Mouse (Mus musculus) urinary bladder, postnatal 25 days (tissue): ENCODE measurements around the gene Klf16.
"Not testable (repeated sequence)": the region's sequence is repeated elsewhere in the genome, so short reads cannot be mapped to it uniquely, and the experiment has no call there.

Source experiments
- DNase-seq: peaks from one replicate; pipeline ENCODE4 v3.0.0; 2022; ENCODE audit warnings: low spot score

Klf16 gene

DNA sequence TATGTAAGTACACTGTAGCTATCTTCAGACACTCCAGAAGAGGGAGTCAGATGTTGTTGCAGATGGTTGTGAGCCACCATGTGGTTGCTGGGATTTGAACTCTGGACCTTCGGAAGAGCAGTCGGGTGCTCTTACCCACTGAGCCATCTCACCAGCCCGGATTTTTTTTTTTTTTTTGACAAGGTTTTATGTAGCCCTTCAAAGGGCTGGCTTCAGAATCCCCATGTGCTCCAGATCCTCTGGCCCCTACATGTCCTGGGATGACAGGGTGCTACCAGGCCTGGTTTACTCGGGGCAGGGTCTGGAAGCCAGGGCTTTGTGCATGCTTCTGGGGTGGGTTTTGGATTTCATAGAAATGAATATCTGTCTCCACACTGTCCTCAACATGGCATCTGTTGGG lies 28.6 kb upstream of the Klf16 start, which contains the start of gene Gm49322:
Gene Gm49322, plus strand, starts transcription at position 301 of the 400 bp plus-strand sequence.
- not testable (repeated sequence) for DNase-seq

- DNase-seq = no peak
These were observed 27.9 kb upstream of the Klf16 start for GRCm38 (mm10) chr10:80604988-80605387.

DNA sequence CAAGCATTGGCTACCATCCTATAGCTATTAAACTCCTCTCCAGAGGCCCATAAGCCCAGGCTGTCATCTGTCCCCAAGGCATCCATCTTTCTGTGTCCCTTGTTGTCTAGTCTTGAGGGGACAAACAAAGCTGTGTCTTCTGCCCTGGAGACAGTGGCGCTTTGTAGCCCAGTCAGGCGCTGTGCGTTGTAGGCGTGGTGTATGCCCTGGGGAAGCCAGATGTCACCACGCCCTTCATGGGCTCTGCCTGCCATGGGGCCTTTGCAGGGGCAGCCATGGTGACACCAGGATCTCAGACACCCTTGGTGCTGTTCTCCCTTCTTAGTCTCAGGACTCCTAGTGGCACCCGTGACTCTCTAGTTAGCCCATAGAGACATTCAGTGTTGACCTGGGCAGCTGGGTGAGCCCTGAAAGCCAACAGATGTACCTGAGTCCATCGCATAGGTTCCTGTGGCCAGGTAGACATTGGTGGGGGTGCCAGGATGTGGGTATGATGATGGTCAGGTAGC lies 26.9 kb upstream of the Klf16 start:
- no peak for DNase-seq

GRCm38 (mm10) chr10:80603364-80603763 lies 26.2 kb upstream of the Klf16 start:
- DNase-seq = no peak

GRCm38 (mm10) chr10:80602698-80603325 lies 25.7 kb upstream of the Klf16 start, which contains the start of the genes Scamp4 and Adat3:
Scamp4 (plus strand) TSS chr10:80602872.
Adat3 (plus strand) TSS chr10:80602880.
- peak; percentile 91 for DNase-seq

DNA sequence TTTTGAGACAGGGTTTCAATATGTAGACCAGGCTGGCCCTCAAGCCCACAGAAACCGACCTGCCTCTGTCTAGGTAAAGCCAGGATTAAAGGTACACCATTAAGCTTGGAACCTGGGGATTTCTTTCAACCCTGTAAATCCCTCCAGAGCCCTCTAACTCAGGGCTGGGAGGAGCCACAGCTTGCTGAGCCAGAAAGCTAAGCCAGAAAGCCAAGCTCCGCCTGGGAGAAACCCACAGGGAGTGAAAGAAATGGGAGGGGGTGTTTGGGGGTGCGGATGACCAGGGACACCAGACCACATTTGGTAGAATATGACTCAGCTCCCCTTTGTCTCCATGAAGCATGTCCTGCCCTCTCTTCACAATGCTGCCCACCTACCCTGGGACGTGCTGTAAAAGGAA lies 19.2 kb upstream of the Klf16 start:
- DNase-seq = no peak

GRCm38 (mm10) chr10:80589879-80590854 lies 13.0 kb upstream of the Klf16 start, which contains the start of gene Abhd17a:
Abhd17a (minus strand) TSS chr10:80590341.
- DNase-seq = peak; percentile 89

DNA sequence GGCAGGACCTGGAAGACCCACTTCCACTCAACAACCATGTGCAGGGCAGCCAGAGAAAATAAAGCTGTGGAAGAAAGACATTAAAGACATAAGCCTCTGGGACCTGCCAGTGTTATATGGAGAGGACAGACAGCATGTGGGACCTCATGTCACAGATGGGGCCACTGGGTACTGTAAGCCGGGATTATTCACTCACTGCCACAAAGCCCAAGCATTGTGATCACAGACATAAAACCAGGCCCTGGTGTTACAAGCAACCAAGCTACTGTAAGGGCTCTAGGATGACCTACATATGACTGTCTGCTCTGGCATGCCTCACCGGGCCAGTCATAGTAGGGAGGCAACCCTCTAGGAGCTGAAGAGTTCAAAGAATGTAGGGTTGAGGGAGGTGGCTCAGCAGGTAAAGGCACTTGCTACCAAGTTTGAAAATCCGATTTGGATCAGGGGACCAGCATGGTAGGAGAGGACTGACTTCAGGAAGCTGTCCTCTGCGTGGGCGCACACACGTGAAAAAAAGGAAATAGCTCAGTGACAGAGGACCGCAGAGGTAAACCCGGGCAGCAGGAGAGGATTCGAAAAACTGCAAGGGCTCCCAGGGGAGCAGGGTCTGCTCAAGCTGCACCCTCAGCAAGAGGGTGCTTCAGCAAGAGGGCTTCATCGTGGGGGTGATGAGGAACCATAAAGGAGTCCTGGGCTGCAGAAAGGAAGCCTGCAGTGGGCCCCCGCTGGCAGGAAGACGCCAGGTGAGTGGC lies 12.2 kb upstream of the Klf16 start:
- no peak for DNase-seq

- DNase-seq = no peak
These were observed 10.2 kb upstream of the Klf16 start for GRCm38 (mm10) chr10:80587305-80587657.

GRCm38 (mm10) chr10:80586407-80587304 lies 9.5 kb upstream of the Klf16 start:
- DNase-seq = no peak

DNA sequence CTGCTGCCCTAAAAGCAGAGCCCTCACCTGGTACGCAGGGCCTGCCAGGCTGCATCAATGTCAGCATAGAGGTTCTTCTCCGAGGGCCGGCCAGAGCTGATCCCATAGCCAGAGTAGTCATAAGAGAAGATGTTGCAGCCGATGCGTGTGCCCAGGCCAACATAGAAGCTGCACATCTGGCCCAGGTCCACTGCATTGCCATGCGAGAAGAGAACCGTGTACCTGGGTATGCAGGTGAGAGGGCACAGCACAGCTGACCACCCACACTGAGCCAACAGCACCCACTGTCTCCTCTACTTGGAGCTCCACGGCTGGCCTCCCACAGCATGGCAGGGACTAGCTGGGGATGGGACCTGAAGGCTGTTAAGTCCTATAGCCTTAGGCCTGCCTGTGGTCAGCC lies 8.5 kb upstream of the Klf16 start:
- no peak for DNase-seq

DNA sequence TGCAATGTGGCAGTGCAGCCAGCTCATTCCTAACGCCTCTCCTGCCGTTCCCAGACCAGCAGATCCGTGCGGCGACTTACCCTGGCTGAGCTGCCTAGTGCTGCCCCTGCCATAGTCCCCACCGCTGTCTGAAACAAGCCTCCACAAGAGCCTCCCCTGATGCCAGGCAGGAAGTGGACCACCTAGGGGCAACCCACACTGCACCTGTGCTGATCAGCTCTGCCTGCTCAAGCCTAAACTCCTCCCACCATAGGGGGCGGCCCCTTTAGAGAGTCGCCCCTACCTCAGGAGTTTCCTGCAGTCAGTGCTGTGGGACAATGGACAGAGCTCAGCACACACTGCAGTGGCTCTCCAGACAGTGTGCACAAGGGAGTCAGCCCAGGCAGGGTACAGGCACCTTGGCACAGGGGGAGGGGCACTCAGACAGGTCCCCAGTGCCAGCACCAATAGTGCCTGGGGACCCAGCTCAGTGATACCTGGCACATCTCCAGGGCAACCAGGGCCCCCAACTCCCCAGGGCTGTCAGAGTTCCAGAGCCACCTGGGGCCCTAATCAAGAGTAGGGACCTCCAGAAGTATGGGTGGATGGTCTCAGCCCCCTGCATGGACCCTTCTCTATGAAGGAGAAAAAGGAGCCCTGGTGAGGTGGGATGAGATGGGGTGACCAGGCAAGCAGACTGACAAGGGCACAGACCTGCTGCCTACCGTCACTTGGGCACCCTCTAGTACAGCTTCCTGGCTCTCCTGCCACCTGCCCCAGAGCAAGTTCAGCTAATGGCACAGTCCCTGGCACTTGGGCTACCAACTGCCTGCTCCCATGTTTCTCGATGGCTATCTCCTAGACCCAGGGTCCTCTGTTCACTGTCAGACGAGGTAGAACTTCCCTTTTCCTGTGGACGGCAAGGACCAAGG lies 7.8 kb upstream of the Klf16 start:
- DNase-seq = no peak

DNA sequence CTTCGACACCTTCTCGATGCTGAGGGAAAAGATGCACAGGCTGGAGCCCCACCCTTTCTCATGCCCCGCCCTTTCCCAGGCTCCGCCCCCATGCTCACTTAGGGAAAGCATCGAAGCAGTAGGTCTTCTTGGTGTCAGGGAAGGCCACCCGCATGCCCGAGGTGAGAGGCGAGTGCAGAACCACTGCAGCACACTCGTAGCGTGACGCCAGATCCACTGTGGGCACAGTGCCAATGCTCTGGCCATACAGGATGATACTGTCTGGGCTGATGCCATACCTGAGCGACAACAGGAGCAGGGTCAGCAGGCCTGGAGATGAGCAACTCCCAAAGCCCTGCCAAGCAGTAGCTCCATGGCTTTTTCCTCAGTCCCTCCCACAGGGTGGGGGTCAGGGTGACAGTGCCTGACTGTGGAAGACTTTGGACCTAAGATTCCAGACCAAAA lies 6.9 kb upstream of the Klf16 start:
- DNase-seq = no peak

- DNase-seq = no peak
These were observed 5.9 kb upstream of the Klf16 start for GRCm38 (mm10) chr10:80583047-80583446.

- peak; percentile 51 for DNase-seq
These were observed 1.8 kb upstream of the Klf16 start for GRCm38 (mm10) chr10:80578911-80579310.

DNA sequence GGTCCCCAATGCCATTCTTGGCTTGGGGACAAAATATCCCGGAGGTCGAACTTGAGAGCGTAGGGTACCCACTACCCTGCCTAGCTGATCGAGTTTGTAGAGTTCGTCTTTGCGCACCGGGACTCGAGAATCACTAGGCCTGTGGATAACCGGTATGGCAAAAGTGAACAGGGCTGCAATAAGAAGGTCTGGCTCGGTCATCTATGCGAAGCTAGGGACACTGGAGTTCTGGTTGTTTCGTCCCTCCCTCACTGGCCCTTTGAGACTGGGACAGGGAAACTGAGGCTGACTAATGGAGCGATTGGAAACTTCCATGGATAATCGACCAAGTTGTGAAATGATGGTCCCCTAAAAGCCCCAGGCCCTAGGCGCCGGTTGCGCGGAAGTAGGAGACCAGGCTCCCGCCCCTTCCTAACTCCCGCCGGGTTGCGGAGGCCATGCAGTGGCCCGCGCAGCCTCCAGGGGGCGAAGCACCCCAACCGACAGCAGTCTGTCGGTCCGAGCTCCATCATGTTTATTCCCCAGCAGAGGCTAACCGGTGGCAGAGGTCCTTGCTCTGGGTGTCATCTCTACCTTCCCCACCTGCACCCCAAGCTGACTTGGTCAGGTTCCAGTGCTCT lies 1.1 kb upstream of the Klf16 start:
- peak; percentile 79 for DNase-seq

- DNase-seq = peak; percentile 72
These were observed 548 bp downstream of the Klf16 start for GRCm38 (mm10) chr10:80576351-80577194.

GRCm38 (mm10) chr10:80575925-80576324 lies 1.2 kb downstream of the Klf16 start:
- no peak for DNase-seq
